Mouse (Mus musculus): ENCODE results near the gene Egln3. TPM values are rescaled to one million over a fixed set of nuclear protein-coding genes. Genes with fewer than 3 reads are reported as not detected.

The Egln3 gene
- total and polyA plus RNA-seq, 3 experiments, result 0.11 TPM; not detected in 2

DNA sequence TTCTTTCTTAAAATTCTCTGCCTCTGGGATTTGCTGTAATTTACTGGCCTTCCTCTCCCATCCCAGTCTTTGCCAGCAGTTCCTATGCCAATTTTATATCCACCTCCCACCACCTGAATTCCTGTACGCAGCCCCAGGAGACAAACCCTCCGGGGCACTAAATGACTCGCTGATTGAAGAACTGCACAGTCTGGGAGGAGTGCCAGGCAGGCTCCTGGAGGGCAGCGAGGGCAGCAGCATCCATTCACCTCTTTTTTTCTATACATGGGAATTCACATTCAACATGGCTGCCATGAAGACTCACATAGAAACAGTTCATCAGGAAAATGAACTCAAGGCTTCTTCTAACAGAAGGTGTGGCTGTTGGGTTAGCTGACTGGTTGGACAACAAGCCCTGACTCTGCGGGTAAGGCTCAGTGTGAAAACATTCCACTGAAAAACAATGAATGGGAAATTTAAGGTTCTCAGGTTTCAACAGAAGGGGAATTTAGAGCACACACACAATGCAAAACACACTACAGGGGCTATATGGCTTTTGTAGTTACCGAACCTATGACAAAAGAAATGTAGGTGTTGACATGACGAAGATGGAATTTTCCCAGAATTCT is 29.4 kb upstream of the Egln3 start:
- Histone ChIP-seq H3K9me3 (replicated peaks) (peaks cover 45% of the 10 kb centered on the region), H3K4me1 (ENCODE audit: insufficient read depth, low read depth, low read length) (no peaks in the 10 kb centered on the region), H3K36me3 (replicated peaks) (no peaks in the 10 kb centered on the region), H3K27me3 (ENCODE audit: insufficient read depth, low read length) (no peaks in the 10 kb centered on the region), H3K4me3 (ENCODE audit: low read depth, low read length) (no peak overlapping the region)
- ATAC-seq (ENCODE audit: extremely low read depth, insufficient number of reproducible peaks, low FRiP score, poor library complexity, severe bottlenecking) (no peak; the same call in 1 of the 2 replicates), DNase-seq (ENCODE audit: low spot score) (no peak)
- no peak for TF ChIP-seq TAL1 (conservative IDR thresholded peaks at IDR 0.05; ENCODE audit: low read depth, low read length)
- TF ChIP-seq GATA1 (IDR thresholded peaks at IDR 0.05; ENCODE audit: borderline replicate concordance, low read length), result no peak
- TF ChIP-seq GATA2 (IDR thresholded peaks at IDR 0.05; ENCODE audit: borderline replicate concordance, low read depth, low read length), result no peak
- TF ChIP-seq CTCF (IDR thresholded peaks at IDR 0.05; ENCODE audit: low read depth, low read length), result no peak
- no peak for TF ChIP-seq POLR2AphosphoS5 (IDR thresholded peaks at IDR 0.05; ENCODE audit: insufficient replicate concordance, low read depth, low read length)

- ATAC-seq (ENCODE audit: extremely low read depth, insufficient number of reproducible peaks, low FRiP score, poor library complexity, severe bottlenecking) (no peak), DNase-seq (ENCODE audit: low spot score) (no peak)
- TF ChIP-seq POLR2AphosphoS5 (IDR thresholded peaks at IDR 0.05; ENCODE audit: insufficient replicate concordance, low read depth, low read length) (no peak), CTCF (IDR thresholded peaks at IDR 0.05; ENCODE audit: low read depth, low read length) (no peak), GATA2 (IDR thresholded peaks at IDR 0.05; ENCODE audit: borderline replicate concordance, low read depth, low read length) (no peak), TAL1 (conservative IDR thresholded peaks at IDR 0.05; ENCODE audit: low read depth, low read length) (no peak), GATA1 (IDR thresholded peaks at IDR 0.05; ENCODE audit: borderline replicate concordance, low read length) (no peak)
- Histone ChIP-seq H3K27me3 (ENCODE audit: insufficient read depth, low read length) (no peaks in the 10 kb centered on the region), H3K9me3 (replicated peaks) (peaks cover 44% of the 10 kb centered on the region), H3K36me3 (replicated peaks) (no peaks in the 10 kb centered on the region), H3K4me1 (ENCODE audit: insufficient read depth, low read depth, low read length) (no peaks in the 10 kb centered on the region), H3K4me3 (ENCODE audit: low read depth, low read length) (no peak overlapping the region)
Observed at GRCm38 (mm10) chr12:54232456-54232855, 28.8 kb upstream of the Egln3 start.

DNA sequence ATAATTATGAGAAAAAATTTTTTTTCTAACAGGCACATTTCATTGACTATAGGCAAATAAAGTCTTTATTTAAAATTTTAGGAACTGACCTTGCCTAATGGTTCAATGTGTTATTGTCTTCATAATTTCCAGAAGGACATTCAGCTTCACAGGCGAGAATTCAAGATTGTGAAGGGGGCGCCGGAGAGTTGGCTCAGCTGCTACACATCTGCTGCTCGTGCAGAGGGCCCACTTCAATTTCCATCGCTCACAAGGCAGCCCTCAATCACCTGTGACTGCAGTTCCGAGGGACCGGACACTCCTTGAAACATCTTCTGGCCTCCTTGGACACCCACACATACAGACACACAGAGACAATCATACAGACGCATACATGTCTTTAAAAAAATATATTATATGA is 23.9 kb upstream of the Egln3 start:
- Histone ChIP-seq H3K36me3 (replicated peaks) (no peaks in the 10 kb centered on the region), H3K4me3 (ENCODE audit: low read depth, low read length) (no peak overlapping the region), H3K27me3 (ENCODE audit: insufficient read depth, low read length) (no peaks in the 10 kb centered on the region), H3K9me3 (replicated peaks) (peaks cover 57% of the 10 kb centered on the region), H3K4me1 (ENCODE audit: insufficient read depth, low read depth, low read length) (no peaks in the 10 kb centered on the region)
- DNase-seq (ENCODE audit: low spot score), result no peak
- ATAC-seq (ENCODE audit: extremely low read depth, insufficient number of reproducible peaks, low FRiP score, poor library complexity, severe bottlenecking), result no peak
- no peak for TF ChIP-seq CTCF (IDR thresholded peaks at IDR 0.05; ENCODE audit: low read depth, low read length)
- TF ChIP-seq POLR2AphosphoS5 (IDR thresholded peaks at IDR 0.05; ENCODE audit: insufficient replicate concordance, low read depth, low read length), result no peak
- TF ChIP-seq GATA1 (IDR thresholded peaks at IDR 0.05; ENCODE audit: borderline replicate concordance, low read length), result no peak
- no peak for TF ChIP-seq GATA2 (IDR thresholded peaks at IDR 0.05; ENCODE audit: borderline replicate concordance, low read depth, low read length)
- TF ChIP-seq TAL1 (conservative IDR thresholded peaks at IDR 0.05; ENCODE audit: low read depth, low read length), result no peak

DNA sequence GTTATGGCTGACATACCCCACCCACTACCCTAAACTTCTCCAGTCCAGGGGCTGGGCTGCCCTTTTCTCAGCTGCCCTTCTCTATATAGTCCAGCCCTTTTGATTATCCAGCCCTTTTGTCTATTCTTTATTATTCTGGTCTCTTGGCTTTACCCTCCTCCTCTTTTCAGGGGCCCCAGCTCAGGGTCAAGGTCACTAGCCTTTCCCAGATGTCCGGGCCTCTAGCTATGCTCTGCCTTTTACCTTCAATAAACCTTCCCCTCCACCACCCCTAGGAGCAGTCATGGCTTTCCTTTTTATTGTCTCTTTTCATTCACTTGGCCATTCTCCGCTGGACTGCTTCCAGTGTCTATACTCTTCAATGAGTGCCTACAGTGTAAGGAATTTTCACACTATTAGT is 22.7 kb upstream of the Egln3 start:
- no peak for ATAC-seq (ENCODE audit: extremely low read depth, insufficient number of reproducible peaks, low FRiP score, poor library complexity, severe bottlenecking)
- Histone ChIP-seq H3K36me3 (replicated peaks) (no peaks in the 10 kb centered on the region), H3K27me3 (ENCODE audit: insufficient read depth, low read length) (no peaks in the 10 kb centered on the region), H3K4me1 (ENCODE audit: insufficient read depth, low read depth, low read length) (no peaks in the 10 kb centered on the region), H3K9me3 (replicated peaks) (peaks cover 63% of the 10 kb centered on the region), H3K4me3 (ENCODE audit: low read depth, low read length) (no peak overlapping the region)
- no peak for TF ChIP-seq GATA2 (IDR thresholded peaks at IDR 0.05; ENCODE audit: borderline replicate concordance, low read depth, low read length)
- TF ChIP-seq CTCF (IDR thresholded peaks at IDR 0.05; ENCODE audit: low read depth, low read length), result no peak
- TF ChIP-seq GATA1 (IDR thresholded peaks at IDR 0.05; ENCODE audit: borderline replicate concordance, low read length), result no peak
- no peak for TF ChIP-seq TAL1 (conservative IDR thresholded peaks at IDR 0.05; ENCODE audit: low read depth, low read length)
- TF ChIP-seq POLR2AphosphoS5 (IDR thresholded peaks at IDR 0.05; ENCODE audit: insufficient replicate concordance, low read depth, low read length), result no peak
- no peak for DNase-seq (ENCODE audit: low spot score)

DNA sequence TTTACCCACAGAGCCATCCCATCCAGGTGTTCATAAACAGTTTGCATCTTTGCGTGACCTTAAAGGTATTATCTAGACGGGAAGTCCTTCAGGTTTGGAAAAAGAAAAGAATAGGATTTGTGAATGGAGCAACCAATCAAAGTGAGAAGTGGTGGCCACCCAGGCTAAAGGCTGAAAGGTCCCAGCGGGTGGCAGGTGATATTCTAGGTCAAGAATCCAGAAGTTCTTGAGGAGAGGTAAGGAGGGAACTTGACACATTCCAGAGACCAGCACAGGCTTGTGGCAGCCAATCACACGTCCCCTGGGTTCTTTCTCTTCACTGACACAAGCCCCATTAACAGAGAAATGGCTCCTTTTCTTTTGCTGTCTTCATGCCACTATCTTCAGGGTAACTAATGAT is 21.9 kb upstream of the Egln3 start:
- no peak overlapping the region for H3K4me3 ChIP-seq (ENCODE audit: low read depth, low read length)
- no peak for DNase-seq (ENCODE audit: low spot score)
- H3K9me3 ChIP-seq (replicated peaks), result peaks cover 61% of the 10 kb centered on the region
- H3K4me1 ChIP-seq (ENCODE audit: insufficient read depth, low read depth, low read length), result no peaks in the 10 kb centered on the region
- TF ChIP-seq GATA2 (IDR thresholded peaks at IDR 0.05; ENCODE audit: borderline replicate concordance, low read depth, low read length), result no peak
- no peak for TF ChIP-seq POLR2AphosphoS5 (IDR thresholded peaks at IDR 0.05; ENCODE audit: insufficient replicate concordance, low read depth, low read length)
- no peak for TF ChIP-seq TAL1 (conservative IDR thresholded peaks at IDR 0.05; ENCODE audit: low read depth, low read length)
- TF ChIP-seq GATA1 (IDR thresholded peaks at IDR 0.05; ENCODE audit: borderline replicate concordance, low read length), result no peak
- no peak for TF ChIP-seq CTCF (IDR thresholded peaks at IDR 0.05; ENCODE audit: low read depth, low read length)
- no peaks in the 10 kb centered on the region for H3K27me3 ChIP-seq (ENCODE audit: insufficient read depth, low read length)
- no peak for ATAC-seq (ENCODE audit: extremely low read depth, insufficient number of reproducible peaks, low FRiP score, poor library complexity, severe bottlenecking)
- H3K36me3 ChIP-seq (replicated peaks), result no peaks in the 10 kb centered on the region

- no peak for DNase-seq (ENCODE audit: low spot score)
Observed at GRCm38 (mm10) chr12:54225090-54225489, 21.4 kb upstream of the Egln3 start.

More at GRCm38 (mm10) chr12:54225090-54225489, 21.4 kb upstream of the Egln3 start:
- H3K4me1 ChIP-seq (ENCODE audit: insufficient read depth, low read depth, low read length), result no peaks in the 10 kb centered on the region
- H3K9me3 ChIP-seq (replicated peaks), result peaks cover 57% of the 10 kb centered on the region
- ATAC-seq (ENCODE audit: extremely low read depth, insufficient number of reproducible peaks, low FRiP score, poor library complexity, severe bottlenecking), result no peak
- no peaks in the 10 kb centered on the region for H3K27me3 ChIP-seq (ENCODE audit: insufficient read depth, low read length)
- no peak for TF ChIP-seq GATA2 (IDR thresholded peaks at IDR 0.05; ENCODE audit: borderline replicate concordance, low read depth, low read length)
- no peak for TF ChIP-seq GATA1 (IDR thresholded peaks at IDR 0.05; ENCODE audit: borderline replicate concordance, low read length)
- TF ChIP-seq CTCF (IDR thresholded peaks at IDR 0.05; ENCODE audit: low read depth, low read length), result no peak
- TF ChIP-seq POLR2AphosphoS5 (IDR thresholded peaks at IDR 0.05; ENCODE audit: insufficient replicate concordance, low read depth, low read length), result no peak
- TF ChIP-seq TAL1 (conservative IDR thresholded peaks at IDR 0.05; ENCODE audit: low read depth, low read length), result no peak
- H3K4me3 ChIP-seq (ENCODE audit: low read depth, low read length), result no peak overlapping the region
- no peaks in the 10 kb centered on the region for H3K36me3 ChIP-seq (replicated peaks)

Data from G1E (cell line).